Mouse (Mus musculus) heart, adult 2 months (tissue): ENCODE data around the gene Fam117a.

Experiments
- CTCF ChIP-seq: fragments of 200-600 bp; IDR thresholded peaks from 2 replicates; pipeline ENCODE4 v1.8.1; 2022; ENCODE audit warnings: antibody characterized with exemption, mild to moderate bottlenecking, moderate library complexity
- EP300 ChIP-seq: fragments of 200-500 bp; IDR thresholded peaks from 2 replicates; pipeline ENCODE4 v1.6.1; 2011; ENCODE audit warnings: low read depth, low read length, control low read depth; ENCODE audit not compliant: insufficient read depth
- POLR2A ChIP-seq: fragments of 200-500 bp; IDR thresholded peaks from 2 replicates; pipeline ENCODE4 v1.6.1; 2011; ENCODE audit warnings: mild to moderate bottlenecking, low read depth, low read length, control low read depth; ENCODE audit not compliant: insufficient read depth

GRCm38 (mm10) chr11:95367011-95367735, 30.4 kb downstream of the Fam117a start:
- TF ChIP-seq POLR2A (no peak), CTCF (no peak), EP300 (no peak)
